Mouse (Mus musculus): ENCODE data around the gene Lars2. TPM values are rescaled to one million over a fixed set of nuclear protein-coding genes. Genes with fewer than 3 reads are reported as not detected.
"Not testable (repeated sequence)": the region's sequence is repeated elsewhere in the genome, so short reads cannot be mapped to it uniquely, and the experiment has no call there.

The Lars2 gene
- polyA plus RNA-seq, 1 experiment = 2,134 TPM

GRCm38 (mm10) chr9:123402215-123402614 is 35.5 kb downstream of the Lars2 start:
- no peak overlapping the region for H3K4me3 ChIP-seq (replicated peaks; ENCODE audit: insufficient read depth, low read depth, low read length)
- H3K27me3 ChIP-seq (ENCODE audit: control insufficient read depth, insufficient read depth, low read length) = no peaks in the 10 kb centered on the region
- H3K4me1 ChIP-seq (ENCODE audit: control insufficient read depth, insufficient read depth, low read length) = peaks cover 3% of the 10 kb centered on the region; the same call in 1 of the 2 replicates
- no peak for DNase-seq
- H3K27ac ChIP-seq (ENCODE audit: insufficient read depth, low read length) = no peak overlapping the region
- TF ChIP-seq POLR2A (IDR thresholded peaks at IDR 0.05; ENCODE audit: borderline replicate concordance, insufficient read depth, low read length) (no peak), CTCF (IDR thresholded peaks at IDR 0.05; ENCODE audit: borderline replicate concordance, insufficient read depth, low read depth, low read length) (no peak)
- WGBS = 88% methylated on average over 3 of the region's 3 CpGs

- H3K4me1 ChIP-seq (ENCODE audit: control insufficient read depth, insufficient read depth, low read length) = peaks cover 3% of the 10 kb centered on the region; the same call in 1 of the 2 replicates
- 16% methylated on average over 3 of the region's 3 CpGs for WGBS
- no peak for TF ChIP-seq CTCF (IDR thresholded peaks at IDR 0.05; ENCODE audit: borderline replicate concordance, insufficient read depth, low read depth, low read length)
- no peak for TF ChIP-seq POLR2A (IDR thresholded peaks at IDR 0.05; ENCODE audit: borderline replicate concordance, insufficient read depth, low read length)
- H3K27ac ChIP-seq (ENCODE audit: insufficient read depth, low read length) = no peak overlapping the region
- peak; percentile 23 to 57 for DNase-seq
- no peaks in the 10 kb centered on the region for H3K27me3 ChIP-seq (ENCODE audit: control insufficient read depth, insufficient read depth, low read length)
- H3K4me3 ChIP-seq (replicated peaks; ENCODE audit: insufficient read depth, low read depth, low read length) = no peak overlapping the region
Measured at GRCm38 (mm10) chr9:123403031-123403430, 36.3 kb downstream of the Lars2 start.

- H3K4me1 ChIP-seq (ENCODE audit: control insufficient read depth, insufficient read depth, low read length) = peaks cover 3% of the 10 kb centered on the region; the same call in 1 of the 2 replicates
- peak in 1 of 2 experiments; percentile 45 for DNase-seq
- TF ChIP-seq POLR2A (IDR thresholded peaks at IDR 0.05; ENCODE audit: borderline replicate concordance, insufficient read depth, low read length) = no peak
- no peak for TF ChIP-seq CTCF (IDR thresholded peaks at IDR 0.05; ENCODE audit: borderline replicate concordance, insufficient read depth, low read depth, low read length)
- H3K27me3 ChIP-seq (ENCODE audit: control insufficient read depth, insufficient read depth, low read length) = no peaks in the 10 kb centered on the region
- no peak overlapping the region for H3K4me3 ChIP-seq (replicated peaks; ENCODE audit: insufficient read depth, low read depth, low read length)
- no peak overlapping the region for H3K27ac ChIP-seq (ENCODE audit: insufficient read depth, low read length)
- WGBS = 18% methylated on average over 1 of the region's 1 CpGs
Measured at GRCm38 (mm10) chr9:123405231-123405630, 38.5 kb downstream of the Lars2 start.

- Histone ChIP-seq H3K4me1 (ENCODE audit: control insufficient read depth, insufficient read depth, low read length) (no peaks in the 10 kb centered on the region), H3K27ac (ENCODE audit: insufficient read depth, low read length) (no peak overlapping the region), H3K27me3 (ENCODE audit: control insufficient read depth, insufficient read depth, low read length) (no peaks in the 10 kb centered on the region), H3K4me3 (replicated peaks; ENCODE audit: insufficient read depth, low read depth, low read length) (no peak overlapping the region)
- DNase-seq = no peak
- WGBS = 82% methylated on average over 2 of the region's 2 CpGs
- no peak for TF ChIP-seq CTCF (IDR thresholded peaks at IDR 0.05; ENCODE audit: borderline replicate concordance, insufficient read depth, low read depth, low read length)
- no peak for TF ChIP-seq POLR2A (IDR thresholded peaks at IDR 0.05; ENCODE audit: borderline replicate concordance, insufficient read depth, low read length)
Measured at GRCm38 (mm10) chr9:123408771-123409170, 42.0 kb downstream of the Lars2 start.

- no peak overlapping the region for H3K4me3 ChIP-seq (replicated peaks; ENCODE audit: insufficient read depth, low read depth, low read length)
- DNase-seq = no peak
- H3K27me3 ChIP-seq (ENCODE audit: control insufficient read depth, insufficient read depth, low read length) = no peaks in the 10 kb centered on the region
- no peaks in the 10 kb centered on the region for H3K4me1 ChIP-seq (ENCODE audit: control insufficient read depth, insufficient read depth, low read length)
- no peak overlapping the region for H3K27ac ChIP-seq (ENCODE audit: insufficient read depth, low read length)
- TF ChIP-seq POLR2A (IDR thresholded peaks at IDR 0.05; ENCODE audit: borderline replicate concordance, insufficient read depth, low read length) (no peak), CTCF (IDR thresholded peaks at IDR 0.05; ENCODE audit: borderline replicate concordance, insufficient read depth, low read depth, low read length) (no peak)
- 82% methylated on average over 4 of the region's 4 CpGs for WGBS
Measured at GRCm38 (mm10) chr9:123429863-123430262, 63.1 kb downstream of the Lars2 start.

- DNase-seq = no peak
- no peaks in the 10 kb centered on the region for H3K4me1 ChIP-seq (ENCODE audit: control insufficient read depth, insufficient read depth, low read length)
- H3K27me3 ChIP-seq (ENCODE audit: control insufficient read depth, insufficient read depth, low read length) = no peaks in the 10 kb centered on the region
- H3K4me3 ChIP-seq (replicated peaks; ENCODE audit: insufficient read depth, low read depth, low read length) = no peak overlapping the region
- TF ChIP-seq CTCF (IDR thresholded peaks at IDR 0.05; ENCODE audit: borderline replicate concordance, insufficient read depth, low read depth, low read length) (no peak), POLR2A (IDR thresholded peaks at IDR 0.05; ENCODE audit: borderline replicate concordance, insufficient read depth, low read length) (no peak)
- H3K27ac ChIP-seq (ENCODE audit: insufficient read depth, low read length) = no peak overlapping the region
Measured at GRCm38 (mm10) chr9:123430973-123431372, 64.2 kb downstream of the Lars2 start.

- H3K27ac ChIP-seq (ENCODE audit: insufficient read depth, low read length) = no peak overlapping the region
- DNase-seq = no peak
- WGBS = 22% methylated on average over 2 of the region's 2 CpGs
- H3K27me3 ChIP-seq (ENCODE audit: control insufficient read depth, insufficient read depth, low read length) = no peaks in the 10 kb centered on the region
- TF ChIP-seq POLR2A (IDR thresholded peaks at IDR 0.05; ENCODE audit: borderline replicate concordance, insufficient read depth, low read length) = no peak
- no peak for TF ChIP-seq CTCF (IDR thresholded peaks at IDR 0.05; ENCODE audit: borderline replicate concordance, insufficient read depth, low read depth, low read length)
- no peaks in the 10 kb centered on the region for H3K4me1 ChIP-seq (ENCODE audit: control insufficient read depth, insufficient read depth, low read length)
- H3K4me3 ChIP-seq (replicated peaks; ENCODE audit: insufficient read depth, low read depth, low read length) = no peak overlapping the region
Measured at GRCm38 (mm10) chr9:123438223-123438622, 71.5 kb downstream of the Lars2 start.

- TF ChIP-seq CTCF (IDR thresholded peaks at IDR 0.05; ENCODE audit: borderline replicate concordance, insufficient read depth, low read depth, low read length) (peak; percentile 19; the same call in 1 of the 2 replicates), POLR2A (IDR thresholded peaks at IDR 0.05; ENCODE audit: borderline replicate concordance, insufficient read depth, low read length) (no peak)
- no peaks in the 10 kb centered on the region for H3K4me1 ChIP-seq (ENCODE audit: control insufficient read depth, insufficient read depth, low read length)
- no peaks in the 10 kb centered on the region for H3K27me3 ChIP-seq (ENCODE audit: control insufficient read depth, insufficient read depth, low read length)
- WGBS = 41% methylated on average over 5 of the region's 5 CpGs
- H3K27ac ChIP-seq (ENCODE audit: insufficient read depth, low read length) = no peak overlapping the region
- no peak for DNase-seq
- no peak overlapping the region for H3K4me3 ChIP-seq (replicated peaks; ENCODE audit: insufficient read depth, low read depth, low read length)
Measured at GRCm38 (mm10) chr9:123440230-123441058, 73.7 kb downstream of the Lars2 start.

- not testable (repeated sequence) for H3K4me1 ChIP-seq (ENCODE audit: control insufficient read depth, insufficient read depth, low read length); H3K4me3 ChIP-seq (replicated peaks; ENCODE audit: insufficient read depth, low read depth, low read length); H3K27ac ChIP-seq (ENCODE audit: insufficient read depth, low read length); DNase-seq; H3K27me3 ChIP-seq (ENCODE audit: control insufficient read depth, insufficient read depth, low read length)
- 97% methylated on average over 3 of the region's 3 CpGs for WGBS
Measured at GRCm38 (mm10) chr9:123447101-123447500, 80.4 kb downstream of the Lars2 start.

All from cerebellum, adult 2 months (tissue).